Mouse (Mus musculus): ENCODE measurements around the gene Dhdh. TPM values are rescaled to one million over a fixed set of nuclear protein-coding genes. Genes with fewer than 3 reads are reported as not detected.
A peak's percentile ranks its signal among the peaks of the same experiment; 100 is the strongest.

Gene Dhdh
- polyA plus RNA-seq, 1 experiment from 2014 or later: 1.8 TPM

- H3K4me2 ChIP-seq (ENCODE audit: low read length): no peak overlapping the region
- TF ChIP-seq CTCF (IDR thresholded peaks at IDR 0.05; ENCODE audit: low read depth): no peak
- no peak for DNase-seq (ENCODE audit: low spot score)
- no peaks in the 10 kb centered on the region for H3K9me3 ChIP-seq (replicated peaks; ENCODE audit: low read length)
- no peaks in the 10 kb centered on the region for H3K27me3 ChIP-seq (ENCODE audit: insufficient read depth, low read length)
- ATAC-seq (replicated peaks; ENCODE audit: low FRiP score, low read depth): no peak
- no peak overlapping the region for H3K27ac ChIP-seq
- H3K9ac ChIP-seq (ENCODE audit: low read depth, low read length): 0 out of 2 replicates have a peak overlapping the region, but pooled peaks have one; percentile 8
- H3K36me3 ChIP-seq (ENCODE audit: insufficient read depth, low read length): no peaks in the 10 kb centered on the region
- H3K4me3 ChIP-seq (replicated peaks; ENCODE audit: low read depth, low read length): no peak overlapping the region
- 0 out of 2 replicates have a peak, but pooled peaks cover 2% of the 10 kb centered on the region for H3K4me1 ChIP-seq (replicated peaks; ENCODE audit: insufficient read depth, low read length)
- WGBS: 31% methylated on average over 16 of the region's 16 CpGs
Observed at GRCm38 (mm10) chr7:45515436-45515835, 26.8 kb upstream of the Dhdh start.

- no peak overlapping the region for H3K9ac ChIP-seq (ENCODE audit: low read depth, low read length)
- H3K4me2 ChIP-seq (ENCODE audit: low read length): no peak overlapping the region
- no peak for DNase-seq (ENCODE audit: low spot score)
- no peak for ATAC-seq (replicated peaks; ENCODE audit: low FRiP score, low read depth)
- TF ChIP-seq CTCF (IDR thresholded peaks at IDR 0.05; ENCODE audit: low read depth): no peak
- peaks cover 4% of the 10 kb centered on the region; the same call in 1 of the 2 replicates for H3K4me1 ChIP-seq (replicated peaks; ENCODE audit: insufficient read depth, low read length)
- no peak overlapping the region for H3K27ac ChIP-seq
- no peaks in the 10 kb centered on the region for H3K27me3 ChIP-seq (ENCODE audit: insufficient read depth, low read length)
- no peak overlapping the region for H3K4me3 ChIP-seq (replicated peaks; ENCODE audit: low read depth, low read length)
- WGBS: 78% methylated on average over 7 of the region's 7 CpGs
- H3K9me3 ChIP-seq (replicated peaks; ENCODE audit: low read length): no peaks in the 10 kb centered on the region
- no peaks in the 10 kb centered on the region for H3K36me3 ChIP-seq (ENCODE audit: insufficient read depth, low read length)
Observed at GRCm38 (mm10) chr7:45514411-45514810, 25.8 kb upstream of the Dhdh start.

GRCm38 (mm10) chr7:45509912-45510787 lies 21.5 kb upstream of the Dhdh start, which contains the start of gene Nucb1:
Gene Nucb1, minus strand, starts transcription at chr7:45510406.
- ATAC-seq (replicated peaks; ENCODE audit: low FRiP score, low read depth) (peak; percentile 88), DNase-seq (ENCODE audit: low spot score) (peak; percentile 99)
- H3K4me1 ChIP-seq (replicated peaks; ENCODE audit: insufficient read depth, low read length): peaks cover 14% of the 10 kb centered on the region
- H3K9ac ChIP-seq (ENCODE audit: low read depth, low read length): peak within 1 kb of the TSS; percentile 75
- H3K4me2 ChIP-seq (ENCODE audit: low read length): peak within 1 kb of the TSS; percentile 79
- H3K27me3 ChIP-seq (ENCODE audit: insufficient read depth, low read length): no peaks in the 10 kb centered on the region
- TF ChIP-seq CTCF (IDR thresholded peaks at IDR 0.05; ENCODE audit: low read depth): no peak
- H3K9me3 ChIP-seq (replicated peaks; ENCODE audit: low read length): no peaks in the 10 kb centered on the region
- H3K27ac ChIP-seq: peak within 1 kb of the TSS; percentile 92
- under 1% methylated on average over 44 of the region's 44 CpGs for WGBS
- H3K36me3 ChIP-seq (ENCODE audit: insufficient read depth, low read length): no peaks in the 10 kb centered on the region
- peak within 1 kb of the TSS; percentile 69 for H3K4me3 ChIP-seq (replicated peaks; ENCODE audit: low read depth, low read length)

GRCm38 (mm10) chr7:45509181-45509882 lies 20.7 kb upstream of the Dhdh start:
- Histone ChIP-seq H3K9ac (ENCODE audit: low read depth, low read length) (peak overlapping the region; percentile 75), H3K27ac (peak overlapping the region; percentile 92), H3K27me3 (ENCODE audit: insufficient read depth, low read length) (no peaks in the 10 kb centered on the region), H3K4me1 (replicated peaks; ENCODE audit: insufficient read depth, low read length) (peaks cover 14% of the 10 kb centered on the region), H3K4me2 (ENCODE audit: low read length) (peak overlapping the region; percentile 79), H3K4me3 (replicated peaks; ENCODE audit: low read depth, low read length) (peak overlapping the region; percentile 69), H3K36me3 (ENCODE audit: insufficient read depth, low read length) (no peaks in the 10 kb centered on the region), H3K9me3 (replicated peaks; ENCODE audit: low read length) (no peaks in the 10 kb centered on the region)
- ATAC-seq (replicated peaks; ENCODE audit: low FRiP score, low read depth): 0 out of 2 replicates have a peak, but pooled peaks have one; percentile 3
- TF ChIP-seq CTCF (IDR thresholded peaks at IDR 0.05; ENCODE audit: low read depth): no peak
- no peak for DNase-seq (ENCODE audit: low spot score)
- WGBS: 14% methylated on average over 19 of the region's 19 CpGs

GRCm38 (mm10) chr7:45508561-45508960 lies 20.0 kb upstream of the Dhdh start:
- H3K9me3 ChIP-seq (replicated peaks; ENCODE audit: low read length): no peaks in the 10 kb centered on the region
- no peak overlapping the region for H3K27ac ChIP-seq
- WGBS: 40% methylated on average over 6 of the region's 6 CpGs
- H3K27me3 ChIP-seq (ENCODE audit: insufficient read depth, low read length): no peaks in the 10 kb centered on the region
- no peak for DNase-seq (ENCODE audit: low spot score)
- H3K9ac ChIP-seq (ENCODE audit: low read depth, low read length): peak overlapping the region; percentile 75; the same call in 1 of the 2 replicates
- H3K4me3 ChIP-seq (replicated peaks; ENCODE audit: low read depth, low read length): 0 out of 2 replicates have a peak overlapping the region, but pooled peaks have one; percentile 69
- peak overlapping the region; percentile 79 for H3K4me2 ChIP-seq (ENCODE audit: low read length)
- no peak for TF ChIP-seq CTCF (IDR thresholded peaks at IDR 0.05; ENCODE audit: low read depth)
- ATAC-seq (replicated peaks; ENCODE audit: low FRiP score, low read depth): no peak
- peaks cover 14% of the 10 kb centered on the region for H3K4me1 ChIP-seq (replicated peaks; ENCODE audit: insufficient read depth, low read length)
- no peaks in the 10 kb centered on the region for H3K36me3 ChIP-seq (ENCODE audit: insufficient read depth, low read length)

- ATAC-seq (replicated peaks; ENCODE audit: low FRiP score, low read depth) (no peak), DNase-seq (ENCODE audit: low spot score) (no peak)
- Histone ChIP-seq H3K27ac (no peak overlapping the region), H3K4me1 (replicated peaks; ENCODE audit: insufficient read depth, low read length) (peaks cover 14% of the 10 kb centered on the region), H3K9ac (ENCODE audit: low read depth, low read length) (no peak overlapping the region), H3K4me2 (ENCODE audit: low read length) (no peak overlapping the region), H3K27me3 (ENCODE audit: insufficient read depth, low read length) (no peaks in the 10 kb centered on the region), H3K9me3 (replicated peaks; ENCODE audit: low read length) (no peaks in the 10 kb centered on the region), H3K36me3 (ENCODE audit: insufficient read depth, low read length) (0 out of 2 replicates have a peak, but pooled peaks cover 4% of the 10 kb centered on the region), H3K4me3 (replicated peaks; ENCODE audit: low read depth, low read length) (no peak overlapping the region)
- no peak for TF ChIP-seq CTCF (IDR thresholded peaks at IDR 0.05; ENCODE audit: low read depth)
- 82% methylated on average over 6 of the region's 6 CpGs for WGBS
Observed at GRCm38 (mm10) chr7:45507583-45507982, 19.0 kb upstream of the Dhdh start.

Measured in kidney, postnatal 0 days (tissue).